Comparison of ENCODE assay signal across 8 mouse cellular contexts in genomic region chr19:16955613-16956271, GRCm38 (mm10). TPM values are rescaled to one million over a fixed set of nuclear protein-coding genes. Genes with fewer than 3 reads are reported as not detected.
DNase-seq lines count a peak whose midpoint lies in the region; ATAC-seq lines count a peak whose summit lies in the region.

Prune2 (plus strand) TSS chr19:16956118.

- intact Hi-C loops in left cerebral cortex, postnatal 14 days (cut with DNase I), result no loop called here

- ATAC-seq in megakaryocyte progenitor cell, adult 5-6 weeks (replicated peaks; ENCODE audit: poor library complexity), result peak; percentile 95
- no peak for ATAC-seq in erythroid progenitor cell, adult 5-6 weeks (replicated peaks; ENCODE audit: low FRiP score, poor library complexity, severe bottlenecking)

- DNase-seq in adrenal gland, postnatal 14 days, result peak; percentile 88
- DNase-seq in embryo, embryonic 10 days (ENCODE audit: low spot score), result peak; percentile 85
- DNase-seq in gastrocnemius, postnatal 25 days, result peak; percentile 40
- DNase-seq in hindlimb bud, embryonic 11.5 days (ENCODE audit: extremely low spot score, low read depth, low spot score), result peak; percentile 37
- DNase-seq in left cerebral cortex, postnatal 14 days (ENCODE audit: low spot score in 2 of 2), result peak; percentile 30 to 33
- DNase-seq in right cerebral cortex, postnatal 4 days, result peak; percentile 52

RNA-seq across cellular contexts. Expression of gene Prune2, which starts in this region (rescaled TPM):
- 17.4 and 17.5 TPM in 2 replicates for total RNA-seq in adrenal gland, postnatal 14 days (2021)
- 1 to 10 TPM; 3.5 to 4.5 TPM for total RNA-seq in gastrocnemius, postnatal 25 days (2021)
- total RNA-seq in left cerebral cortex, postnatal 14 days (2021), result 10 to 100 TPM; 44.2 to 52.7 TPM
- total RNA-seq in megakaryocyte progenitor cell, adult 5-6 weeks (2015), result 0.46 and 1.8 TPM in 2 replicates
- 0.12 and 0.68 TPM in 2 replicates for total RNA-seq in megakaryocyte progenitor cell, adult 5-6 weeks (2017)
- not detected in 2 replicates for total RNA-seq in erythroid progenitor cell, adult 5-6 weeks (2015; ENCODE audit: low replicate concordance)
- total RNA-seq in erythroid progenitor cell, adult 5-6 weeks (2017; ENCODE audit: low replicate concordance), result not detected in 2 replicates

Comparison
In these comparisons a context has a peak if more than half of its experiments do, and no peak if none do; other contexts are left out.
1. DNase-seq: peak in every context shown above with its lines; median percentile 88 in adrenal gland, postnatal 14 days; 85 in embryo, embryonic 10 days; 52 in right cerebral cortex, postnatal 4 days; 40 in gastrocnemius, postnatal 25 days; 37 in hindlimb bud, embryonic 11.5 days; 32 in left cerebral cortex, postnatal 14 days.